Comparison of ENCODE assay signal across 35 mouse cellular contexts in genomic region chr11:90595826-90596225, GRCm38 (mm10).
"Had no signal": no experiment of that assay in that cellular context is flagged by ENCODE, and none has a peak within 500 bp of the region (broad histone marks: within the 10 kb centered on the region; RNA-seq: fewer than 3 reads in every experiment).

No protein-coding gene starts in this region.

- DNase-seq: heart, postnatal 10 days; heart, postnatal 14 days; heart, postnatal 36 days; heart, postnatal 4 days; kidney, adult 11 months; kidney, adult 18-20 months; kidney, adult 2 months; kidney, adult 8-10 months; kidney, adult 9 months; kidney, postnatal 10 days; kidney, postnatal 14 days; kidney, postnatal 25 days; kidney, postnatal 36 days; kidney, postnatal 4 days; layer of hippocampus, adult 9-11 months; layer of hippocampus, postnatal 36 days had no signal

- H3K27me3 ChIP-seq: heart, embryonic 12.5 days; heart, embryonic 13.5 days; heart, embryonic 15.5 days; hindbrain, embryonic 12.5 days; hindbrain, embryonic 13.5 days; hindbrain, embryonic 15.5 days; intestine, embryonic 15.5 days; kidney, embryonic 15.5 days had no signal

- H3K27ac ChIP-seq: heart, embryonic 10.5 days; heart, embryonic 13.5 days; heart, embryonic 15.5 days; hindbrain, embryonic 10.5 days; hindbrain, embryonic 12.5 days; hindbrain, embryonic 13.5 days; hindbrain, embryonic 14.5 days; hindbrain, embryonic 15.5 days; hindbrain, postnatal 0 days; intestine, embryonic 15.5 days; kidney, embryonic 15.5 days; kidney, postnatal 0 days; layer of hippocampus, adult 2 months had no signal

- H3K4me3 ChIP-seq: heart, embryonic 10.5 days; heart, embryonic 12.5 days; heart, embryonic 13.5 days; heart, embryonic 15.5 days; hindbrain, embryonic 10.5 days; hindbrain, embryonic 12.5 days; hindbrain, embryonic 13.5 days; hindbrain, embryonic 15.5 days; intestine, embryonic 15.5 days; kidney, embryonic 15.5 days; layer of hippocampus, adult 2 months had no signal

- H3K4me2 ChIP-seq: heart, embryonic 11.5 days; heart, embryonic 12.5 days; heart, embryonic 13.5 days; heart, embryonic 15.5 days; hindbrain, embryonic 12.5 days; hindbrain, embryonic 13.5 days; hindbrain, embryonic 14.5 days; hindbrain, embryonic 15.5 days; intestine, embryonic 15.5 days; kidney, embryonic 15.5 days had no signal

- ATAC-seq: hindbrain, embryonic 16.5 days; hindbrain, postnatal 0 days; inflammation-experienced regulatory T-cells, adult 6 months; intestine, embryonic 15.5 days; intestine, embryonic 16.5 days; intestine, postnatal 0 days had no signal

- H3K9me3 ChIP-seq: heart, embryonic 10.5 days; heart, embryonic 13.5 days; heart, embryonic 15.5 days; hindbrain, embryonic 13.5 days; hindbrain, embryonic 15.5 days; intestine, embryonic 15.5 days; kidney, embryonic 15.5 days had no signal

- H3K9ac ChIP-seq: heart, embryonic 12.5 days; heart, embryonic 13.5 days; heart, embryonic 15.5 days; hindbrain, embryonic 12.5 days; hindbrain, embryonic 13.5 days; hindbrain, embryonic 14.5 days; hindbrain, embryonic 15.5 days; intestine, embryonic 15.5 days; kidney, embryonic 15.5 days had no signal

- H3K4me1 ChIP-seq: heart, embryonic 10.5 days; heart, embryonic 12.5 days; heart, embryonic 13.5 days; heart, embryonic 15.5 days; hindbrain, embryonic 10.5 days; hindbrain, embryonic 12.5 days; hindbrain, embryonic 13.5 days; hindbrain, embryonic 15.5 days; intestine, embryonic 15.5 days; kidney, embryonic 15.5 days had no signal
